Mouse (Mus musculus) central nervous system, embryonic 14 days (tissue): Measurements from ENCODE around the gene Zfp445. TPM values are rescaled to one million over a fixed set of nuclear protein-coding genes. Genes with fewer than 3 reads are reported as not detected.

Source experiments
- polyA plus RNA-seq: library from polyadenylated mRNA; depleted of rRNA; stranded (reverse); fragments of >200 nt; gene quantifications from 2 replicates; pipeline ENCODE4 v1.2.3, GENCODE M21; 2012; rRNA removed

Zfp445 gene
- 187 and 190 TPM in 2 replicates for polyA plus RNA-seq

GRCm38 (mm10) chr9:122865697-122866166, at the start of gene Zfp445:
TSS of gene Zfp445 (minus strand) at chr9:122866006.

GRCm38 (mm10) chr9:122885385-122885784, 19.6 kb upstream of the Zfp445 start, which contains the start of gene Zkscan7:
TSS of gene Zkscan7 (plus strand) at chr9:122885685.

GRCm38 (mm10) chr9:122843760-122844159, 22.0 kb downstream of the Zfp445 start, which contains the start of gene Gm35549:
TSS of gene Gm35549 (minus strand) at chr9:122844035.

GRCm38 (mm10) chr9:122805053-122805844, 60.6 kb downstream of the Zfp445 start, which contains the start of gene Tcaim:
TSS of gene Tcaim (plus strand) at chr9:122805539.

Other genes with a start within 250 kb of the Zfp445 start
- not detected in 2 replicates for gene Topaz1, start 118.7 kb downstream of the Zfp445 start, polyA plus RNA-seq
- 5.8 and 6.1 TPM in 2 replicates for gene Tcaim, start 60.5 kb downstream of the Zfp445 start, polyA plus RNA-seq
- gene Gm35549, start 22.0 kb downstream of the Zfp445 start, polyA plus RNA-seq, result not detected in 2 replicates
- gene Zkscan7, start 19.7 kb upstream of the Zfp445 start, polyA plus RNA-seq, result 7.5 and 8.8 TPM in 2 replicates
- 14.2 and 15.0 TPM in 2 replicates for gene Zfp105, start 57.1 kb upstream of the Zfp445 start, polyA plus RNA-seq
- 19.4 and 20.4 TPM in 2 replicates for gene 1110059G10Rik, start 85.0 kb upstream of the Zfp445 start, polyA plus RNA-seq
- 26.2 and 30.5 TPM in 2 replicates for gene Kif15, start 85.0 kb upstream of the Zfp445 start, polyA plus RNA-seq
- gene Tmem42, start 155.3 kb upstream of the Zfp445 start, polyA plus RNA-seq, result 16.9 and 18.3 TPM in 2 replicates
- 0.45 and 0.52 TPM in 2 replicates for gene Tgm4, start 168.7 kb upstream of the Zfp445 start, polyA plus RNA-seq
- gene Zdhhc3, start 247.2 kb upstream of the Zfp445 start, polyA plus RNA-seq, result 60.8 and 61.5 TPM in 2 replicates
- gene Exosc7, start 247.2 kb upstream of the Zfp445 start, polyA plus RNA-seq, result 92.6 and 92.7 TPM in 2 replicates